Mouse (Mus musculus): ENCODE measurements around the gene Tex12. TPM values are rescaled to one million over a fixed set of nuclear protein-coding genes. Genes with fewer than 3 reads are reported as not detected.

Gene Tex12
- polyA plus RNA-seq (2017; shearing (Covaris generic)), result not detected

DNA sequence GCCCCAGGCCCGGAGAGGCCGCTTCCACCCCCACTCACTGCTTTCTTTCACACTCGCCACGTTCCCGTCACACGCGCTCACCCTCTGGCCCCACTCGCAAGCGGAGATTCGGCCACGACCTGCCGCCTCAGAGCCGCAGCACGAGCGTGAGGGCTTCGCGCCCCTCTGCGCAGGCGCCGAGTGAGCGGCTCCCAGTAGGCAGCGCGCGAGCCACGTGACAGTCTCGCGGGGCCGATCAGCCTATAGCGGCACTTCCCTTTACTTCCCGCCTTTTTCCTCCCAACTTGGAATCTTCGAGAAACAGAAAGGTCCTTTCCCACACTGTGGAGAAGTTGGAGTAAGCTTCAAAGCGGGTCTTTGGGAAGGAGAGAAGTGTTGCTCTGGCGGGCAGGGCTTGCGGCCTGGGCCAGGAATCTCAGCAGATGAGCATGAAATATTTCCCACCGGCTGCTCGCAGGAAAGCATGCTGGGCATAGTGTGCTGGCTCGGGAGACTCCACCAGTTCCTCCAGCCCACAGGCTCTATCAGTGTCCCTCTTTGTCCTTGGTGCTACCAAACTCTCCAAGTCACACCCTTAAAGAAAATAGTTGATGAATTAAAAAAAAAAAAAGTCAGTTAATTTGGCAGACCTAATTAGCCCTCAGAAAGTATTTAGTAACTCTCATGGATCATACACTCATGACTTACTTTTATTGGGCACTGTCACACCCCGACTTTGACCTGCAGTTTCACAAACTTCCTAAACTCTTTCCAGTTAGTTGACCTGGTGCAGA, at the start of gene Tex12:
Gene Tex12 (minus strand): TSS at position 181 of the 773 bp plus-strand sequence.

DNA sequence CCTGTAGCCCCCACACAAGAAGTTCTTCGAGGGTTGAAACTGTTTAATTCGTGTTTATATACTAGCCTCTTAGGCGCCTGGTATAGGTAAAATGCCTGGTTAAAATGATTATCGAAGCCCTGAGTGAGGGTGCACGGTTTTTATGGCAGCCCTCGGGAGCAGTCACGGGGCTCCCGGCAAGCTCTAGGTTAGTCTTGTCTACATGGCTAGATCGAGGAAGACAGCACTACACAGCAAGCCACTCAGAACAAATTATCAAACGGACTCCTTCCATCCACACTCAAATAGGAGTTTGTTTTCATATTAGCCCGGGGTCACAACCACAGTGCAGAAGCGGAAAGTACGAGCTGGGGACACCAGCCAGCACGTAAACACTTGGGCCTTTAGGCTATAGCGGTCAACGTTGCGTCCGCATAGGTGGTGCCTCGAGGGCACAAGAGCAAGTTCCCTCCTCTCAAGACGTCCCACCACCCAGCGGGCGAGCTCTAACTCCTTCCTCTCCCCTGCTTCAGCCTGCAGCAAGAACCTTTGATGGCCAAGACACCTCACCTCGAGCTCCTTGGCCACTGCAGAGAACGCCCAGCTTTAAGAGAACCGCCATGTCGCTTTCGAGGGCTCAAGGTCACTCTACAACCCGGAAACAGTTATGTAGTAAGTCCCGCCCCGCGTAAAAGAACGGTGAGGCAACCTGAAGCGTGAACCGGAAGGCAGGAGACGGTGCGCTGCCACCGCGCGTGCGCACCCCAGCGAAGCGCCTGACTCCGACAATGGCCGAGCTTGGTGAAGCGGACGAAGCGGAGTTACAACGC, 42.3 kb upstream of the Tex12 start, which contains the start of the genes Sdhd and Timm8b:
Gene Sdhd (minus strand): TSS at position 624 of the 809 bp plus-strand sequence.
Gene Timm8b (plus strand): TSS at position 722 of the 809 bp plus-strand sequence.

GRCm38 (mm10) chr9:50555094-50555446, 6.1 kb downstream of the Tex12 start, which contains the start of gene Bco2:
Gene Bco2, minus strand, starts transcription at chr9:50555181.

DNA sequence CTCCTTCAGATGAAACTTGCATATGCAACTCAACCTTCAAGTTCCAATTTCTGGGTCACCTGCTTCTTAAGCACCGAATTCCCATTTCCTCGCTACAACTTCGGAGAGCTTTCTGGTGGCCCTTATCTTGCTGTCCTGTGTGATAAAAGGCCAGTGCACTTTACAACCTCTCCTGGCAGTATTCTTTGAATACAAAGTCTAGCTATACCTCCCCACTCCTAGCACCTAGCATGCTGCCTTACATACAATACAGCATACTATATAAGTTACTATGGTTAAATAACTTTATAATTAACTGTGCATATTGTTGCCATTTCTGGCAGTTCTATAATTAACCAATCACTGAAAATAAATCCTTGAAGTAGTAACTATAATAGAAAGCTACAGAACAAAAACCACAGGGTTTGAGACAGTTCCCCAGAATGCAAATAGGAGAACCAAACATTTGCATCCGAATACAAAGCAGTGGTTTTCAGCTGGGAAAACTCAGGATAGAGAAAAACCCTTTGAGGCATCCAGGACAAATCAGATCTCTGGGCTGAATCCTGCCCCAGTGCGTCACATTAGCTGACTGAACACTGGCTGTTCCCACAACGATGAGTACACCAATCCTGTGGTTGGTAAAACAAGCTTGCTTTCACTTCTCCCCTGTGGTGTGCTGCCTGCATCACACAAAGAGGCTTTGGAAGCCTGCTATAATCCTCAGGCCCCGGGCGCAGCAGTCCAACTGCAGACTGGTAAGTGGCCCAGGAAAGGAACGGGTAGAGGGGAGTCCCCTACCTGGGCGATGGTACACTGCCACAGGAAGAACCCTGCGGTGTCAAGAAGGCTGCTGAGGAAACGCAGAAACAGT, 6.7 kb downstream of the Tex12 start, which contains the start of gene Il18:
Gene Il18 (plus strand): TSS at position 587 of the 853 bp plus-strand sequence.

GRCm38 (mm10) chr9:50528293-50528892, 32.7 kb downstream of the Tex12 start, which contains the start of gene Pts:
Gene Pts, minus strand, starts transcription at chr9:50528724.

Other genes starting within 250 kb of the Tex12 start
- 503 TPM for gene Rpl10-ps3, start 216.4 kb downstream of the Tex12 start, polyA plus RNA-seq (2017; shearing (Covaris generic))
- not detected for gene Plet1, start 66.8 kb downstream of the Tex12 start, polyA plus RNA-seq (2017; shearing (Covaris generic))
- 154 TPM for gene Pts, start 32.6 kb downstream of the Tex12 start, polyA plus RNA-seq (2017; shearing (Covaris generic))
- gene Il18, start 6.5 kb downstream of the Tex12 start, polyA plus RNA-seq (2017; shearing (Covaris generic)), result 7.0 TPM
- gene Bco2, start 6.1 kb downstream of the Tex12 start, polyA plus RNA-seq (2017; shearing (Covaris generic)), result 1.7 TPM
- gene Sdhd, start 42.5 kb upstream of the Tex12 start, polyA plus RNA-seq (2017; shearing (Covaris generic)), result 183 TPM
- 95.1 TPM for gene Timm8b, start 42.6 kb upstream of the Tex12 start, polyA plus RNA-seq (2017; shearing (Covaris generic))
- gene Pih1d2, start 56.0 kb upstream of the Tex12 start, polyA plus RNA-seq (2017; shearing (Covaris generic)), result 0.40 TPM
- 19.4 TPM for gene Nkapd1, start 56.1 kb upstream of the Tex12 start, polyA plus RNA-seq (2017; shearing (Covaris generic))
- gene Dlat, start 98.5 kb upstream of the Tex12 start, polyA plus RNA-seq (2017; shearing (Covaris generic)), result 48.1 TPM
- gene Dixdc1, start 178.2 kb upstream of the Tex12 start, polyA plus RNA-seq (2017; shearing (Covaris generic)), result 0.33 TPM
- not detected for gene 2310030G06Rik, start 185.2 kb upstream of the Tex12 start, polyA plus RNA-seq (2017; shearing (Covaris generic))
- gene Cryab, start 190.0 kb upstream of the Tex12 start, polyA plus RNA-seq (2017; shearing (Covaris generic)), result not detected
- gene Hspb2, start 191.0 kb upstream of the Tex12 start, polyA plus RNA-seq (2017; shearing (Covaris generic)), result not detected
- 9.5 TPM for gene Fdxacb1, start 206.9 kb upstream of the Tex12 start, polyA plus RNA-seq (2017; shearing (Covaris generic))
- 10.9 TPM for gene Alg9, start 213.7 kb upstream of the Tex12 start, polyA plus RNA-seq (2017; shearing (Covaris generic))
- gene 1110032A03Rik, start 214.2 kb upstream of the Tex12 start, polyA plus RNA-seq (2017; shearing (Covaris generic)), result 20.7 TPM

All from inflammation-experienced regulatory T-cells, adult 16 weeks (primary cell).